Mouse (Mus musculus) embryonic fibroblast, embryonic 13.5 days (primary cell): Measurements from ENCODE around the gene Igfbp1.

Source experiments
- CTCF ChIP-seq: IDR thresholded peaks from 2 replicates; pipeline ENCODE4 v1.5.1; 2011; ENCODE audit warnings: mild to moderate bottlenecking, control low read depth, low read length, moderate library complexity, borderline replicate concordance; ENCODE audit not compliant: insufficient read depth
- POLR2A ChIP-seq: IDR thresholded peaks from 2 replicates; pipeline ENCODE4 v1.6.1; 2011; ENCODE audit warnings: low read depth, mild to moderate bottlenecking, control low read depth, low read length, moderate library complexity

GRCm38 (mm10) chr11:7212126-7212798 is 14.7 kb downstream of the Igfbp1 start:
- TF ChIP-seq POLR2A (no peak; the same call in 1 of the 2 replicates), CTCF (no peak)
